Mouse (Mus musculus) liver, embryonic 14.5 days (tissue): ENCODE data around the gene Sgms1. TPM values are rescaled to one million over a fixed set of nuclear protein-coding genes. Genes with fewer than 3 reads are reported as not detected.
A peak's percentile ranks its signal among the peaks of the same experiment; 100 is the strongest.
"Not testable (repeated sequence)": the region's sequence is repeated elsewhere in the genome, so short reads cannot be mapped to it uniquely, and the experiment has no call there.

Experiments used
- ATAC-seq: fragments of 200-750 bp; cut with Nextera tagmentation; 2 replicates; pipeline ENCODE4 v1.8.0; 2017; ENCODE audit warnings: moderate number of reproducible peaks, mild to moderate bottlenecking, moderate library complexity; ENCODE audit not compliant: insufficient read depth
- DNase-seq, 3 experiments: peaks; one replicate each; pipeline ENCODE4 v3.0.0-alpha.2; 2012 to 2013; ENCODE audit warnings: low read depth in 3 of 3, low spot score in 3 of 3
- H3K27ac ChIP-seq: fragments of 300-500 bp; sonication (generic); 2 replicates; pipeline ENCODE4 v1.5.1; 2014; ENCODE audit warnings: moderate library complexity, mild to moderate bottlenecking, control low read depth, inconsistent platforms
- H3K27me3 ChIP-seq: fragments of 300-500 bp; sonication (generic); 2 replicates; pipeline ENCODE4 v1.6.1; 2014; ENCODE audit warnings: mild to moderate bottlenecking, low read length, moderate library complexity; ENCODE audit not compliant: control insufficient read depth, insufficient read depth
- H3K36me3 ChIP-seq: fragments of 300-500 bp; sonication (generic); replicated peaks from 2 replicates; pipeline ENCODE4 v1.6.1; 2014; ENCODE audit warnings: low read depth; ENCODE audit not compliant: control insufficient read depth, insufficient read depth
- H3K4me1 ChIP-seq, 2 experiments: fragments of 200-500 bp in 1 of 2; fragments of 300-500 bp in 1 of 2; sonication (generic) in 1 of 2; replicated peaks; 2 replicates each; pipeline ENCODE4 v1.6.1; 2012 to 2014; ENCODE audit warnings: antibody characterized with exemption in 1 of 2, inconsistent platforms in 1 of 2, low read length in 1 of 2; ENCODE audit not compliant: control insufficient read depth in 2 of 2, insufficient read depth in 2 of 2
- H3K4me2 ChIP-seq: fragments of 300-500 bp; sonication (generic); 2 replicates; pipeline ENCODE4 v1.6.1; 2014; ENCODE audit warnings: low read depth, mild to moderate bottlenecking, control low read depth, moderate library complexity
- H3K4me3 ChIP-seq, 2 experiments: fragments of 200-500 bp in 1 of 2; fragments of 300-500 bp in 1 of 2; sonication (generic) in 1 of 2; 2 replicates each; pipeline ENCODE4 v1.5.1; 2012 to 2014; ENCODE audit warnings: low read depth in 2 of 2, low read length in 2 of 2, mild to moderate bottlenecking in 2 of 2, control low read depth in 1 of 2, inconsistent platforms in 1 of 2, moderate library complexity in 1 of 2; ENCODE audit not compliant: insufficient read depth in 1 of 2
- H3K9ac ChIP-seq: fragments of 300-500 bp; sonication (generic); replicated peaks from 2 replicates; pipeline ENCODE4 v1.6.1; 2014; ENCODE audit warnings: mild to moderate bottlenecking, control low read depth, moderate library complexity
- H3K9me3 ChIP-seq: fragments of 300-500 bp; sonication (generic); 2 replicates; pipeline ENCODE4 v1.6.1; 2016; ENCODE audit warnings: low read length, mixed read lengths; ENCODE audit not compliant: control insufficient read depth
- CTCF ChIP-seq: IDR thresholded peaks from 2 replicates; pipeline ENCODE4 v1.5.1; 2016; ENCODE audit warnings: antibody characterized with exemption, low read depth, control low read depth
- EP300 ChIP-seq: IDR thresholded peaks from 2 replicates; pipeline ENCODE4 v1.6.1; 2016; ENCODE audit warnings: antibody characterized with exemption, low read depth
- WGBS: fragments of 180-500 bp; shearing (Covaris S2); extraction: QIAGEN DNeasy Blood & Tissue Kit; methylation state at CpG from one replicate; pipeline ENCODE4 v1.1.7; 2014; ENCODE audit not compliant: insufficient replicate concordance; 5-methylcytosine and 5-hydroxymethylcytosine counted together
- polyA plus RNA-seq, 2 experiments: library from polyadenylated mRNA; depleted of rRNA in 1 of 2; stranded (reverse) in 1 of 2; unstranded in 1 of 2; fragments of >200 nt; fragmentation: Nextera tagmentation in 1 of 2; extraction: Ambion mirVana in 1 of 2; gene quantifications; 2 replicates each; pipeline versions ENCODE4 v1.2.1 to v1.2.3; 2012 to 2014

Sgms1 gene
- polyA plus RNA-seq, 2 experiments = 17.3 to 19.2 TPM

DNA sequence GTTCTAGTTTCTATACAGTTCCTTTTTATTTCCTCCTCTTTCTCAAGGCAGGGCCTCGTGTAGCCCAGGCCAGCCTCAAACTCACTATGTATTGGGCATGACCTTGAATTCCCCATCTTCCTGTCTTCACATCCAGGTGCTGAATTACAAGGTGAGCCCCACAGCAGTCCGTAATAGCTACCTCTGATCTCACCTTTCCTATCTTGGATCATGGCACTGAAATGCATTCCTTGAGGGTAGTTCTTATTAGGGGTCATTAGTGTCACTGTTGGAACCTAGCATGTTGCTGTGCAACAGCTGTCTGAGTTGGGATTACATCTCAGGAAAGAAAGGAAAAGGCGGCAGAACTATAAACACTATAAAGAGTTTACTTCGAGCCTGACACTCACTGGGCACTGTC, 25.9 kb downstream of the Sgms1 start:
- Histone ChIP-seq H3K9me3 (no peaks in the 10 kb centered on the region), H3K4me3 (no peak overlapping the region), H3K27ac (no peak overlapping the region), H3K4me2 (no peak overlapping the region), H3K27me3 (no peaks in the 10 kb centered on the region), H3K36me3 (no peaks in the 10 kb centered on the region), H3K9ac (no peak overlapping the region), H3K4me1 (peaks cover 8 to 21% of the 10 kb centered on the region in 2 experiments; a peak in 3 of 4 replicates)
- DNase-seq (no peak), ATAC-seq (no peak)
- WGBS = 58% methylated on average over 4 of the region's 4 CpGs
- TF ChIP-seq EP300 = no peak
- no peak for TF ChIP-seq CTCF

GRCm38 (mm10) chr19:32362520-32362919, 27.0 kb downstream of the Sgms1 start:
- no peak overlapping the region for H3K9ac ChIP-seq
- H3K27me3 ChIP-seq = no peaks in the 10 kb centered on the region
- no peaks in the 10 kb centered on the region for H3K9me3 ChIP-seq
- no peak overlapping the region for H3K4me2 ChIP-seq
- 0 out of 2 replicates have a peak, but pooled peaks have one; percentile 20 for TF ChIP-seq EP300
- no peak for TF ChIP-seq CTCF
- peaks cover 8 to 21% of the 10 kb centered on the region in 2 experiments; a peak in 3 of 4 replicates for H3K4me1 ChIP-seq
- no peak for ATAC-seq
- no peak for DNase-seq
- H3K27ac ChIP-seq = no peak overlapping the region
- 13% methylated on average over 3 of the region's 3 CpGs for WGBS
- H3K36me3 ChIP-seq = no peaks in the 10 kb centered on the region
- no peak overlapping the region for H3K4me3 ChIP-seq

GRCm38 (mm10) chr19:32360989-32361698, 28.4 kb downstream of the Sgms1 start:
- Histone ChIP-seq H3K27me3 (no peaks in the 10 kb centered on the region), H3K27ac (no peak overlapping the region), H3K4me1 (peaks cover 8 to 22% of the 10 kb centered on the region in 2 experiments; a peak in 3 of 4 replicates), H3K4me2 (no peak overlapping the region), H3K4me3 (no peak overlapping the region), H3K9me3 (no peaks in the 10 kb centered on the region), H3K36me3 (no peaks in the 10 kb centered on the region), H3K9ac (no peak overlapping the region)
- TF ChIP-seq CTCF (no peak), EP300 (no peak)
- DNase-seq (no peak), ATAC-seq (no peak)
- WGBS = 23% methylated on average over 1 of the region's 1 CpGs

DNA sequence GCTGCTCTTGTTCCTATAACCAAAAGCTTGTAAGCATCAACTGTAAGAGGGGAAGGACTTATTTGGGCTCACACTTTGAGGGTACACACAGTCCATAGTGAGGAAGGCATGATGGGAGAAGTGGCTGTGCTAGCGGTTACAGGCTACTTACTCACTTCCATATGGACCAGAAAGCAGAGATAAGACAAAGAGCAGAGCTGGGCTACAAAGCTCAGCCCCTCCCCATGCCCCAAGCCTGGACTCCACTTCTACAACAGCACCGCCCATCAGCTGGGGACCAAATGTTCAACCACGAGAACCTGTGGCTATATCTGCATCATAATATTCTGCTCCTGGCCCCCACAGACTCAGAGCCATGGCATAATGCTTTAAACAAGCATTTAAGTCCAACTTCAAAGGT, 29.0 kb downstream of the Sgms1 start:
- Histone ChIP-seq H3K4me1 (peaks cover 8 to 23% of the 10 kb centered on the region in 2 experiments; a peak in 3 of 4 replicates), H3K27ac (no peak overlapping the region), H3K27me3 (no peaks in the 10 kb centered on the region), H3K9me3 (no peaks in the 10 kb centered on the region), H3K4me3 (no peak overlapping the region), H3K4me2 (no peak overlapping the region), H3K36me3 (no peaks in the 10 kb centered on the region), H3K9ac (no peak overlapping the region)
- no peak for ATAC-seq
- no peak for TF ChIP-seq EP300
- TF ChIP-seq CTCF = no peak
- WGBS = 26% methylated on average over 3 of the region's 3 CpGs
- no peak for DNase-seq

- no peaks in the 10 kb centered on the region for H3K27me3 ChIP-seq
- no peak for TF ChIP-seq CTCF
- no peak for TF ChIP-seq EP300
- no peak overlapping the region for H3K9ac ChIP-seq
- no peak overlapping the region for H3K4me3 ChIP-seq
- no peaks in the 10 kb centered on the region for H3K36me3 ChIP-seq
- DNase-seq = no peak
- peak; percentile 61 for ATAC-seq
- no peaks in the 10 kb centered on the region for H3K9me3 ChIP-seq
- WGBS = 69% methylated on average over 12 of the region's 12 CpGs
- H3K4me2 ChIP-seq = no peak overlapping the region
- H3K27ac ChIP-seq = no peak overlapping the region
- peaks cover 8 to 23% of the 10 kb centered on the region in 2 experiments; a peak in 3 of 4 replicates for H3K4me1 ChIP-seq
Observed at GRCm38 (mm10) chr19:32358699-32359517, 30.6 kb downstream of the Sgms1 start.

GRCm38 (mm10) chr19:32358011-32358410, 31.5 kb downstream of the Sgms1 start:
- not testable (repeated sequence) for H3K4me3 ChIP-seq, ATAC-seq, H3K27me3 ChIP-seq, H3K9me3 ChIP-seq, DNase-seq, H3K9ac ChIP-seq, H3K36me3 ChIP-seq, H3K4me2 ChIP-seq, H3K27ac ChIP-seq
- peaks cover 8 to 18% of the 10 kb centered on the region in 2 experiments; a peak in 3 of 4 replicates for H3K4me1 ChIP-seq
- 73% methylated on average over 7 of the region's 7 CpGs for WGBS
